Mouse (Mus musculus) embryonic facial prominence, embryonic 10.5 days (tissue): ENCODE data around the gene Hcst. TPM values are rescaled to one million over a fixed set of nuclear protein-coding genes. Genes with fewer than 3 reads are reported as not detected.

ENCODE experiments used
- DNase-seq: peaks from one replicate; pipeline ENCODE4 v3.0.0-alpha.2; 2017; ENCODE audit warnings: low spot score
- H3K27ac ChIP-seq: fragments of 300-500 bp; sonication (generic); replicated peaks from 2 replicates; pipeline ENCODE4 v1.5.1; 2016; ENCODE audit warnings: mild to moderate bottlenecking
- H3K27me3 ChIP-seq: fragments of 300-500 bp; sonication (generic); replicated peaks from 2 replicates; pipeline ENCODE4 v1.6.1; 2016; ENCODE audit warnings: low read depth, mild to moderate bottlenecking; ENCODE audit not compliant: poor library complexity, severe bottlenecking
- H3K36me3 ChIP-seq: fragments of 300-500 bp; sonication (generic); replicated peaks from 2 replicates; pipeline ENCODE4 v1.6.1; 2016; ENCODE audit warnings: mild to moderate bottlenecking, moderate library complexity
- H3K4me1 ChIP-seq: fragments of 300-500 bp; sonication (generic); 2 replicates; pipeline ENCODE4 v1.6.1; 2016
- H3K4me3 ChIP-seq: fragments of 300-500 bp; sonication (generic); 2 replicates; pipeline ENCODE4 v1.5.1; 2016; ENCODE audit warnings: mild to moderate bottlenecking, moderate library complexity
- H3K9me3 ChIP-seq: fragments of 300-500 bp; sonication (generic); 2 replicates; pipeline ENCODE4 v1.6.1; 2016; ENCODE audit warnings: mild to moderate bottlenecking
- WGBS: fragments of 180-500 bp; shearing (Covaris S2); methylation state at CpG from one replicate; pipeline ENCODE4 v1.1.7; 2016; 5-methylcytosine and 5-hydroxymethylcytosine counted together
- polyA plus RNA-seq: library from polyadenylated mRNA; unstranded; fragments of >200 nt; fragmentation: Nextera tagmentation; extraction: Ambion mirVana; gene quantifications from 2 replicates; pipeline ENCODE4 v1.2.1, GENCODE M21; 2016

Hcst gene
- polyA plus RNA-seq, 1 experiment from 2014 or later, result not detected

GRCm38 (mm10) chr7:30394871-30395270 lies 24.8 kb downstream of the Hcst start:
- DNase-seq, result no peak
- H3K4me3 ChIP-seq, result no peak overlapping the region
- no peaks in the 10 kb centered on the region for H3K27me3 ChIP-seq
- H3K9me3 ChIP-seq, result no peaks in the 10 kb centered on the region
- H3K36me3 ChIP-seq, result no peaks in the 10 kb centered on the region
- 0 out of 2 replicates have a peak, but pooled peaks cover 8% of the 10 kb centered on the region for H3K4me1 ChIP-seq
- 33% methylated on average over 2 of the region's 2 CpGs for WGBS
- no peak overlapping the region for H3K27ac ChIP-seq

DNA sequence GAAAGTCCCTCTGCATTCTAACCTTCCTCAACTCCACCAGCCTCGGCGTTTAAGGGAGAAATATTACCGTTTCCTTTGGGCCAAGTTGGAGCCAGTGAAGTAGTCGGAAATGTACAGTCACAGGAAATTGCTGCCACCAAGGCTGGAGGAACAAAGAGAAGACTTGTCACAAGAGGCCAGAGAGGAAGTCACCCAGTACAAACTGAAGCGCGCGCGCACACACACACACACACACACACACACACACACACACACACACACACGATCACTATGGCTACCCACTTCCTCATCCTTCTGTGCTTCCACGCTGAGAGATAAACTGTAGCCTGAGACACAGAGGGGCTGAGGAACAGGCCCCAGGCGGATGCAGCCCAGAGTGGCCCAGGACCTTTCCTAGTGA lies 25.3 kb downstream of the Hcst start:
- peak; percentile 37 for DNase-seq
- H3K4me3 ChIP-seq, result no peak overlapping the region
- no peaks in the 10 kb centered on the region for H3K27me3 ChIP-seq
- H3K27ac ChIP-seq, result peak overlapping the region; percentile 54
- WGBS, result 50% methylated on average over 11 of the region's 11 CpGs
- H3K4me1 ChIP-seq, result 0 out of 2 replicates have a peak, but pooled peaks cover 8% of the 10 kb centered on the region
- no peaks in the 10 kb centered on the region for H3K36me3 ChIP-seq
- H3K9me3 ChIP-seq, result no peaks in the 10 kb centered on the region

- no peak overlapping the region for H3K27ac ChIP-seq
- no peak for DNase-seq
- no peaks in the 10 kb centered on the region for H3K27me3 ChIP-seq
- 0 out of 2 replicates have a peak, but pooled peaks cover 8% of the 10 kb centered on the region for H3K4me1 ChIP-seq
- no peaks in the 10 kb centered on the region for H3K9me3 ChIP-seq
- no peak overlapping the region for H3K4me3 ChIP-seq
- 91% methylated on average over 4 of the region's 4 CpGs for WGBS
- no peaks in the 10 kb centered on the region for H3K36me3 ChIP-seq
These were observed 26.0 kb downstream of the Hcst start for GRCm38 (mm10) chr7:30393631-30394030.

DNA sequence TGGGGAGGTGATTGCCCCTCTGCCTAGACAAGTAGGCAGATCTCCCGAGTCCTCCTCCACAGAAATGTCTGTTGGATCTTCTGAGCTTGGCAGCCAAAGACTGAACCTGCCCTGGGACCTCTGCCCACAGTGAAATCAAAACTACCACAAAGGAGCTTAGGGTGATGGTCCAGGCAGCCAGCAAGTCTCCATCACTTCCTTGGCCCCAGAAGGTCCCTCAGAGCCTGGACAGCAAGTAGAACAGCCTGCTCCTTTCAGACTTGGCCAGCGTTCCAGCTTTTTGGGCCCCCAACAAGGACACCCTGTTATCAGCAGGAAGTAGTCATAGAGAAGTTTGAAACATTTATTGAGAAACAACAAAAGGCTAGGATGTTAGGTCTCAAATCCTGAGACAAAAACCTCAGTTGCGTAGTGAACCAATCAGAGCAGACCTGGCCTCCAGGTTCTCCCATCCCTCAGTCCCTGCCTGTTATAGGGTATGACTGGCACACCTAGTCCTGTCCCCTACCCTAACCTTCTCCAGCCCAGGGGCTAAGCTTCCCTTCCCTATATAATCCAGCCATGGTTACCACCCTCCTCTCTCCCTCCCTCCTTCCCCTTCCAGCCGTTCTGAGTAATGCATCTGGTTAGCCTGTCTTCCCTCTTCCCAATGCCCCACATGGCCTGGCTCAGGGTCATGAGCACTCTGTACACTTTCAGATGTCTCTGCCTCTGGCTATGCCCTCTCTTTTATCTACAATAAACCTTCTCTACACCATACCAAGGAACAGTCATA lies 26.7 kb downstream of the Hcst start:
- Histone ChIP-seq H3K27ac (no peak overlapping the region), H3K36me3 (no peaks in the 10 kb centered on the region), H3K27me3 (no peaks in the 10 kb centered on the region), H3K4me3 (no peak overlapping the region), H3K9me3 (no peaks in the 10 kb centered on the region), H3K4me1 (0 out of 2 replicates have a peak, but pooled peaks cover 8% of the 10 kb centered on the region)
- no peak for DNase-seq
- WGBS, result 72% methylated on average over 4 of the region's 4 CpGs

DNA sequence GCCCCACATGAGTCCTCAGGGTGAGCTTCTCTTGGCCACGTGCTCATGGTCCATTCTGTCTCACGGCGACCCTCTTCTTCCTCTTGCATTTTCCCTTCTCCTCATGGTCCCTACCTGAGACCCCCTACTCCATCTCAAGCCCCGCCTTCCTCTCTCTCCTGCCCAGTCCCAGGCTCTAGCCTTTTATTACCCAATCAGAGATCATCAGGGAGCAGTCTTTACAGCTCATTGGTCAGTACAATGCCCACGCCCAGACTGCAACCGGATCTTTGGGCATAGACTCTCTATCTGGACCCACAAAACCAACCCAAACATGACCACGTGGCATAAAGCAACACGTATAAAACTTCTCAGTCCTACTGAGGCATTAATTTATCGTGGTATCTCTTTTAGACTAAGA lies 35.5 kb downstream of the Hcst start:
- DNase-seq, result no peak
- Histone ChIP-seq H3K36me3 (no peaks in the 10 kb centered on the region), H3K4me1 (no peaks in the 10 kb centered on the region), H3K9me3 (no peaks in the 10 kb centered on the region), H3K27ac (no peak overlapping the region), H3K4me3 (no peak overlapping the region), H3K27me3 (no peaks in the 10 kb centered on the region)
- 81% methylated on average over 9 of the region's 9 CpGs for WGBS

DNA sequence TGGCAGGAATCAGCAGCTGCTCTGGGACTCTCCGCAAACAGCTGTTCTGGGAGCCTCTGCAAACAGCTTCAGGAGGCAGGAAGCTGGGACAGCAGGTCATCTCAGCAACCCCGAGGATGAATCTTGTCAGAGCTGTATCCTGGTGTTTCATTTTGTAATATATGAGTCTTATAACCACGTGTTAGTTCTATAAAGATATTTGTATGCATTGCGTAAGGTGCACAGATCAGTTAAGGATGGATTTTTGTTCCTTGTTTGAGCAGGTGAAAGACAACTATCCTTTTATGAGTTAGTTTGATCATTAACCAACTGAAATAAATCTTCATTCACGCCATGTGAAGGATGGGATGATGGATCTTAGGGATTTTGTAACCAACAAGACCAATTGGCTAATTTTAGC lies 39.6 kb downstream of the Hcst start:
- 65% methylated on average over 5 of the region's 5 CpGs for WGBS
- Histone ChIP-seq H3K4me3 (no peak overlapping the region), H3K9me3 (no peaks in the 10 kb centered on the region), H3K27ac (no peak overlapping the region), H3K27me3 (no peaks in the 10 kb centered on the region; the same call in 1 of the 2 replicates), H3K36me3 (no peaks in the 10 kb centered on the region), H3K4me1 (no peaks in the 10 kb centered on the region)
- no peak for DNase-seq

DNA sequence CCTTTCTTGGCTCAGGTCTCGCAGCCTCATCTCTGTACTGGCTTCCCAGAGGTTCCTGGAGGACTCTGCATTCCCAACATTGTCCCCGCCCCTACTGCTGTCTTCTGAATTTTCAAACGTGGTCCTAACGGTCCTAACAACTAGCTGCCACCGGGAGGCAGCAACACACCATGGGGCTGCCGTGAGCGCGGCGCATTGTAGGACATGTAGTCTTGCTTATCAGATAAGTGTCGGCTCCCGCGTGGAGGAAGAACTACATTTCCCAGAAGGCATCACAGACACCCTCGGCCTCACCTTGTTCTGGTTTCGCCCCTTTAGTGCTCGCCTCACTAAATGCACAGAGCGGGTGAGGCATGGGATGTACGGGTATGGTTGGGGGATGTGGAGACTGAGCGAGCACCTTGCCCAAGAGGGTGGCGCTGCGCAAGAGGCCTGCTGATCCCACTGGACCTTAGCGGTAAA lies 46.1 kb downstream of the Hcst start:
- whole genome bisulfite sequencing, result under 1% methylated on average over 21 of the region's 21 CpGs

More for the DNA sequence above, 46.1 kb downstream of the Hcst start:
- H3K4me1 ChIP-seq, result peaks cover 7% of the 10 kb centered on the region; the same call in 1 of the 2 replicates
- H3K27ac ChIP-seq, result peak overlapping the region; percentile 83
- peak; percentile 94 for DNase-seq
- H3K36me3 ChIP-seq, result no peaks in the 10 kb centered on the region
- H3K9me3 ChIP-seq, result no peaks in the 10 kb centered on the region
- H3K27me3 ChIP-seq, result no peaks in the 10 kb centered on the region; the same call in 1 of the 2 replicates
- peak overlapping the region; percentile 61 for H3K4me3 ChIP-seq

Other genes with a start within 250 kb of the Hcst start
- gene Cox7a1, start 235.7 kb downstream of the Hcst start, polyA plus RNA-seq, result 2.5 and 4.2 TPM in 2 replicates
- 54.8 and 61.9 TPM in 2 replicates for gene Capns1, start 221.0 kb downstream of the Hcst start, polyA plus RNA-seq
- 174 and 177 TPM in 2 replicates for gene Polr2i, start 187.9 kb downstream of the Hcst start, polyA plus RNA-seq
- gene Tbcb, start 187.6 kb downstream of the Hcst start, polyA plus RNA-seq, result 270 and 275 TPM in 2 replicates
- gene Ovol3, start 184.1 kb downstream of the Hcst start, polyA plus RNA-seq, result not detected in 2 replicates
- gene Thap8, start 139.8 kb downstream of the Hcst start, polyA plus RNA-seq, result 0.45 and 0.90 TPM in 2 replicates
- gene Wdr62, start 139.4 kb downstream of the Hcst start, polyA plus RNA-seq, result 17.8 and 18.2 TPM in 2 replicates
- gene Clip3, start 128.1 kb downstream of the Hcst start, polyA plus RNA-seq, result 53.0 and 53.4 TPM in 2 replicates
- gene Alkbh6, start 111.1 kb downstream of the Hcst start, polyA plus RNA-seq, result 95.5 and 97.0 TPM in 2 replicates
- 51.1 and 65.6 TPM in 2 replicates for gene Syne4, start 105.0 kb downstream of the Hcst start, polyA plus RNA-seq
- gene E130208F15Rik, start 98.1 kb downstream of the Hcst start, polyA plus RNA-seq, result 2.1 TPM in 2 replicates
- 17.5 and 17.8 TPM in 2 replicates for gene Sdhaf1, start 96.0 kb downstream of the Hcst start, polyA plus RNA-seq
- gene Lrfn3, start 57.1 kb downstream of the Hcst start, polyA plus RNA-seq, result 5.0 and 5.4 TPM in 2 replicates
- 11.8 and 15.4 TPM in 2 replicates for gene Tyrobp, start 6.1 kb downstream of the Hcst start, polyA plus RNA-seq
- gene Nfkbid, start 1.9 kb upstream of the Hcst start, polyA plus RNA-seq, result 1.1 and 1.8 TPM in 2 replicates
- 28.6 and 32.3 TPM in 2 replicates for gene Aplp1, start 25.7 kb upstream of the Hcst start, polyA plus RNA-seq
- gene Kirrel2, start 37.8 kb upstream of the Hcst start, polyA plus RNA-seq, result 1.3 and 2.2 TPM in 2 replicates
- gene Nphs1, start 38.5 kb upstream of the Hcst start, polyA plus RNA-seq, result 0.15 and 0.63 TPM in 2 replicates
- gene Prodh2, start 73.8 kb upstream of the Hcst start, polyA plus RNA-seq, result 0.28 TPM in 1 of 2 replicates, not detected in the other
- gene Arhgap33, start 115.2 kb upstream of the Hcst start, polyA plus RNA-seq, result 24.8 and 25.2 TPM in 2 replicates
- 4.1 and 5.6 TPM in 2 replicates for gene Hspb6, start 132.3 kb upstream of the Hcst start, polyA plus RNA-seq
- gene Proser3, start 132.4 kb upstream of the Hcst start, polyA plus RNA-seq, result 17.7 TPM in 2 replicates
- 42.5 and 45.2 TPM in 2 replicates for gene Lin37, start 140.0 kb upstream of the Hcst start, polyA plus RNA-seq
- gene U2af1l4, start 143.4 kb upstream of the Hcst start, polyA plus RNA-seq, result 91.5 and 94.9 TPM in 2 replicates
- gene Gm49396, start 143.5 kb upstream of the Hcst start, polyA plus RNA-seq, result 14.2 and 15.3 TPM in 2 replicates
- 112 and 118 TPM in 2 replicates for gene Psenen, start 143.8 kb upstream of the Hcst start, polyA plus RNA-seq
- 2.8 and 4.6 TPM in 2 replicates for gene Igflr1, start 145.6 kb upstream of the Hcst start, polyA plus RNA-seq
- gene Kmt2b, start 168.9 kb upstream of the Hcst start, polyA plus RNA-seq, result 8.9 and 10.2 TPM in 2 replicates
- 0.41 TPM in 1 of 2 replicates, not detected in the other for gene Zbtb32, start 179.1 kb upstream of the Hcst start, polyA plus RNA-seq
- 0.54 and 1.0 TPM in 2 replicates for gene Upk1a, start 193.0 kb upstream of the Hcst start, polyA plus RNA-seq
- 776 and 799 TPM in 2 replicates for gene Cox6b1, start 206.3 kb upstream of the Hcst start, polyA plus RNA-seq
- gene Etv2, start 216.0 kb upstream of the Hcst start, polyA plus RNA-seq, result 0.47 and 0.87 TPM in 2 replicates
- 134 and 139 TPM in 2 replicates for gene Rbm42, start 230.5 kb upstream of the Hcst start, polyA plus RNA-seq
- 79.6 and 80.3 TPM in 2 replicates for gene Haus5, start 245.1 kb upstream of the Hcst start, polyA plus RNA-seq